Comparison of ENCODE assay signal across 16 mouse cellular contexts in genomic region chr12:82744826-82745225, GRCm38 (mm10).
"Had no signal": no experiment of that assay in that cellular context is flagged by ENCODE, and none has a peak within 500 bp of the region (broad histone marks: within the 10 kb centered on the region; RNA-seq: fewer than 3 reads in every experiment).

No protein-coding gene starts in this region.

- DNase-seq: lung, adult 18-20 months; lung, embryonic 14.5 days; lung, postnatal 14 days; lung, postnatal 36 days; right cerebral cortex, postnatal 14 days; thymus, adult 2 months; thymus, postnatal 25 days; thymus, postnatal 4 days had no signal

- H3K27me3 ChIP-seq: megakaryocyte, embryonic 14.5 days; midbrain, embryonic 13.5 days; midbrain, embryonic 15.5 days; neural tube, embryonic 12.5 days; stomach, embryonic 15.5 days had no signal

- H3K9me3 ChIP-seq: megakaryocyte, embryonic 14.5 days; midbrain, embryonic 13.5 days; midbrain, embryonic 15.5 days; neural tube, embryonic 12.5 days; stomach, embryonic 15.5 days had no signal

- ATAC-seq: midbrain, embryonic 13.5 days; midbrain, embryonic 15.5 days had no signal

- H3K36me3 ChIP-seq: midbrain, embryonic 13.5 days; midbrain, embryonic 15.5 days; neural tube, embryonic 12.5 days; stomach, embryonic 15.5 days had no signal

- H3K27ac ChIP-seq: macrophage; midbrain, embryonic 13.5 days; midbrain, embryonic 15.5 days; neural tube, embryonic 12.5 days; stomach, embryonic 15.5 days; stomach, postnatal 0 days had no signal

- H3K4me3 ChIP-seq: megakaryocyte, embryonic 14.5 days; midbrain, embryonic 13.5 days; midbrain, embryonic 15.5 days; neural tube, embryonic 12.5 days; stomach, embryonic 15.5 days had no signal

- H3K9ac ChIP-seq: lung, embryonic 14.5 days; midbrain, embryonic 13.5 days; midbrain, embryonic 15.5 days; neural tube, embryonic 12.5 days; stomach, embryonic 15.5 days had no signal

- H3K4me1 ChIP-seq: megakaryocyte, embryonic 14.5 days; neural tube, embryonic 12.5 days; stomach, embryonic 15.5 days had no signal

- H3K4me2 ChIP-seq: lung, embryonic 14.5 days; midbrain, embryonic 11.5 days; midbrain, embryonic 13.5 days; midbrain, embryonic 15.5 days; neural tube, embryonic 12.5 days; stomach, embryonic 15.5 days had no signal
